Mouse (Mus musculus) thymus, postnatal 14 days (tissue): ENCODE data around the gene Mslnl.

Source experiments
- DNase-seq: peaks from one replicate; pipeline ENCODE4 v3.0.0; 2021

The Mslnl gene

DNA sequence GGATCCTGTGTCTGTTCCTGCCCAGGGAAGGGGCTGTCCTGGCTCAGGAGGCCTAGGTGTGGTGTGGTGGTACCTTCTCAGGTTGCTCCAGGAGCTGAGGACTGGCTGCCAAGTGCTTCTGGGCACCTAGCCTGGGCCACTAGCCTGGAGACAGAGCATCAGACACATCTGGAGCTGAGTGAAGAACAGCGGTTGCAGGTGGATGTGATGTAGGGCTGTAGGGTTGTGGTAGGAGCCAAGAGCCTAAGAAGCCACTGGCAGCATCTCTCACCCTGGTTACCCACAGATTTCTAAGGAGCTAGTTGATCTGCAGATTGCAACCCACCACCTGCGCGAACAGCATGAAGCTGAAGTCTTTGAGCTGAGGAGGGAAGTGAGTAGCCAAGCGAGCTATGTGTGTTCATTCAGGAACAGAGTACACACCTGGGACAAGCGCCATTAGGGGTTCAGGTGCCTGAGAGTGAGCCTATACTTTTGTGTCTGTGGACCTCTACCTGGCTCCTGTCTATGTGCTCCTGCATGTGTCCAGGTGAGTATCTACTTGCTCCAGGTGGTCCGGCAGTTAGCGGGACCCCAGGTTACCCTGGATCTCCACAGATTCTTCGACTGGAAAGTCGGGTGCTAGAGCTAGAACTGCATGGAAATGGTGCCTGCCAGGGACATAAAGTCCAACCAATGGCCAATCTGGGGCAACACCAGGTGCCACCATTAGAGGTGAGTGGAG lies 51.1 kb downstream of the Mslnl start:
- no peak for DNase-seq

- DNase-seq: no peak
Measured at GRCm38 (mm10) chr17:25791320-25791842, 55.5 kb downstream of the Mslnl start.

GRCm38 (mm10) chr17:25791843-25792527 lies 56.1 kb downstream of the Mslnl start:
- DNase-seq: peak; percentile 87

DNA sequence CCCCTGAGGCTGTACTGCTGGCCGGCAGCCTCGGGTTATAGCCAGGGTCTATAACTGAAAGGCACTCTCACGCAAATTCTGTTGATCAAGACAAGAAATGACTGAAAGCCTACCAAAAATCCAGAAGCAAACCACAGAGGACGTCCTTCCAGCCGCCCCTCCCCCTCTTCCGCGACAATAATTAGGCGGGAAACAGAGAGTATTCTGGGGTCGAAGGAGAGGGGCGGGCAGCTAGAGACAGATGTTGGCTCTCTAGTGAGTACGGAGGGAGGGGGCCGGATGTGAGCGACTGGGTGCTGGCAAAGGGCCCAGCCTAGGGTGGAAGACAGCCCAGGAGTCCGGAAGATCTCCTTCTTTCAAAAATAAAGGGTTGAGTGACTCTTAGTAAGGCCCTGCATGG lies 56.8 kb downstream of the Mslnl start, which contains the start of gene Fam173a:
Gene Fam173a (minus strand): TSS at position 287 of the 400 bp plus-strand sequence.
- peak; percentile 90 for DNase-seq

DNA sequence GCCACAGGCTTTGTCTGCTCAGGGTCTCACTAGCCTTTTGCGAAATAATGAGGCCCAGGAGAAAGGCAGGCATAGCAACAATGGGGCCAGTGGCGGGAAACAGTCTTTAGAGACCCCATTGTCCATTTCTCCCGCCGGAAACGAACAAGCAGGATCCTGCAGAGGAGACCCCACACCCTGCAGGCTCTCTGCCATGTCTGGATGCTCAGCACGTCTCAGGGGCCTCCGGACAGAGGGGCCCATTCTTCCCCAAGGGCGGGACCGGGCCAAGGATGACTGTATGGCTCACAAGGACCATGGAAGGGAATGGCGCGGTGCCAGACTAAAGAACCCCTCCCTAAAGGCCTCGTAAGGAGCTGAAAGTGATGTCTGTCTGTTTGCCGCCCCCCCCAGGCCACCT lies 58.4 kb downstream of the Mslnl start:
- DNase-seq: no peak

- no peak for DNase-seq
Measured at GRCm38 (mm10) chr17:25794998-25795397, 59.2 kb downstream of the Mslnl start.

DNA sequence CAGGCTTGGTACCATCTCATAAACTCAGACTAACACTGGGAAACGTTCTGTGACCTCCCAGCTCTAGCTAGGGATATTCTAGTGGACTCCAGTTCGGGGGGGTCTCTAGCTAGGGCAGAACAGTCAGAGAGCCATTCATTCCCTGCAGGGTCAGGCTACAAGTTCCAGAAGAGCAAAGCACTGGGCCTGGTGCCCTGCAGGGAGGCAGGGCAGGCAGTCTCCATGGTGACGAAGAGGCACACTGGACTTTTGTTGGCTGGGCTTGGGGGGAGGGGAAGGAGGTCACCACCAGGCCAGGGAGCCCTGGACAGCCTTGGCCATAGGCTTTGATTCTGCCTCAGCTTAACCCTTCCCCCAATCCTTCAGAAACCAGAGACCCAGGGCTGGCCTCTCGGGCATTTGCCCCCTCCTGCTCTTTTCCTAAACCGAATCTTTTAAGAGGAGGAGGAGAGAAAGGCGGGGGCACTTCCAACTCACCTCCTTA lies 59.8 kb downstream of the Mslnl start, which contains the start of gene AC134908.4:
Gene AC134908.4 (minus strand): TSS at position 51 of the 484 bp plus-strand sequence.
- no peak for DNase-seq

- peak; percentile 40 for DNase-seq
Measured at GRCm38 (mm10) chr17:25796211-25796771, 60.4 kb downstream of the Mslnl start.

DNA sequence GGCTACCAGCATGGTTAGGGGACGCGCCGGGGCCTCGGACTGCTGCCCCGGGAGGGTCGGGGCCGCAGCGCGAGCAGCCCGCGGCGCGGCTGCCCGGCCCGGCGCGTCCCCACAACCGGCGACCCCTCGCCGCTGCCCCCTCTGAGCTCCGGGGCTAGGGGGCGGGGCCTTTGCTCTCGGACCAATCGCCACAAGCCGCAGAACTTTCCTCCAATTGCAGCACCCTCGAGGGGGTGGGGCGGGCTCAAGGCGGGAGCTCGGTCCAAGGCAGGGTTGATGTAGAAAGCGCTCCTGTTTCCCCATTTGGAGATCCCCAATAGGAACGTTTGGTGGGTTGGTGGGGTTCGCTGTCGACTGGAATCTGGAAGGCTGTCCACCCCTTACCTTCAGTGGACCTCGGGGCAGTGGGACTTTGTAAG lies 61.1 kb downstream of the Mslnl start, which contains the start of gene Metrn:
Gene Metrn (minus strand): TSS at position 186 of the 419 bp plus-strand sequence.
- peak; percentile 95 for DNase-seq
